Mouse (Mus musculus) lung, adult 2 months (tissue): ENCODE measurements around the gene Wipf1. TPM values are rescaled to one million over a fixed set of nuclear protein-coding genes. Genes with fewer than 3 reads are reported as not detected.
"Not testable (repeated sequence)": the region's sequence is repeated elsewhere in the genome, so short reads cannot be mapped to it uniquely, and the experiment has no call there.

ENCODE experiments used
- DNase-seq: peaks from one replicate; pipeline ENCODE4 v3.0.0; 2022
- H3K4me1 ChIP-seq: fragments of 200-500 bp; 2 replicates; pipeline ENCODE4 v1.6.1; 2011; ENCODE audit warnings: low read length; ENCODE audit not compliant: control insufficient read depth, insufficient read depth
- H3K4me3 ChIP-seq: fragments of 200-500 bp; replicated peaks from 2 replicates; pipeline ENCODE3; 2011; ENCODE audit warnings: low read depth, mild to moderate bottlenecking, control low read depth, low read length; ENCODE audit errors: extremely low read depth
- CTCF ChIP-seq: fragments of 200-500 bp; IDR thresholded peaks from 2 replicates; pipeline ENCODE4 v1.5.1; 2011; ENCODE audit warnings: mild to moderate bottlenecking, low read length, control low read depth; ENCODE audit not compliant: insufficient read depth
- POLR2A ChIP-seq: fragments of 200-500 bp; IDR thresholded peaks from 2 replicates; pipeline ENCODE4 v1.6.1; 2011; ENCODE audit warnings: low read depth, mild to moderate bottlenecking, control low read depth, low read length, borderline replicate concordance; ENCODE audit errors: extremely low read depth
- WGBS: fragments of 180-500 bp; shearing (Covaris S2); methylation state at CpG from one replicate; pipeline ENCODE4 v1.1.7; 2018; 5-methylcytosine and 5-hydroxymethylcytosine counted together
- polyA plus RNA-seq: library from polyadenylated mRNA; depleted of rRNA; stranded (reverse); fragments of >200 nt; gene quantifications from 2 replicates; pipeline ENCODE4 v1.2.3, GENCODE M21; 2012

The Wipf1 gene
- polyA plus RNA-seq, 1 experiment: 23.1 TPM

DNA sequence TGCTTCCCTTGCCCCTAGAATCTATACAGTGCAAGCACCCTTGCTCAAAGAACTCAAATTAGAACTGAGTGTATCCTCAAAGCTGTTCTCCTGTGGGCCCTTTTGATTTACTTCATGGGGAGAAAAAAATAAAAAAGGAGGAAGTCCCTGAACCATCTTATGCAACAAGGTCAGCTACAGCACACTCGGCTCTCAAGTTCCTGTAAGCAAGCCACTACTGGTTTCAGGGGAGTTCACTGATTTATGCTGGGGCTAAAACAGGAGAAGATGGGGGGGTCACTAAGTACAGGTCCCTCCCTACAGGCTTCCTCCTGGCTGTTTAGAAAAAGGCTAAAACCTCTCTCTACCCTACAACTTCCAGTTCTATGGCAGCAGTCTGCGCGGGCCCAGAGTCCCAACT lies 17.5 kb downstream of the Wipf1 start:
- Histone ChIP-seq H3K4me1 (peaks cover 29% of the 10 kb centered on the region), H3K4me3 (no peak overlapping the region)
- no peak for TF ChIP-seq CTCF
- no peak for TF ChIP-seq POLR2A
- no peak for DNase-seq
- whole genome bisulfite sequencing: 42% methylated on average over 3 of the region's 3 CpGs

GRCm38 (mm10) chr2:73510731-73511360 lies 18.7 kb downstream of the Wipf1 start:
- WGBS: 48% methylated on average over 7 of the region's 7 CpGs
- Histone ChIP-seq H3K4me1 (peaks cover 27% of the 10 kb centered on the region), H3K4me3 (no peak overlapping the region)
- DNase-seq: no peak
- no peak for TF ChIP-seq CTCF
- no peak for TF ChIP-seq POLR2A

DNA sequence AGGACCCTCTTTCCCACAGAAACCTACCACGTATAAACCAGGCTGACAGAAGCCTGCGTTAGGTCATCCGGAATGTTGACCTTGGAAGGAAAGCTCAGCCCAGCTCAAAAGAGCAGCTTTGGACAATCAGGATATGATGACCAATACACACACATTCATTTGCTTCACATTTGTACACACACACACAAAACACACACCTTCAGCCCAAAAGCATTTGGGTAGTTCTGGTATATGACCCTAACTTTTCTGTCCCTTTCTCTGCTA lies 19.6 kb downstream of the Wipf1 start:
- 30% methylated on average over 3 of the region's 3 CpGs for WGBS
- H3K4me3 ChIP-seq: no peak overlapping the region
- TF ChIP-seq CTCF (no peak), POLR2A (no peak)
- no peak for DNase-seq
- H3K4me1 ChIP-seq: peaks cover 27% of the 10 kb centered on the region

DNA sequence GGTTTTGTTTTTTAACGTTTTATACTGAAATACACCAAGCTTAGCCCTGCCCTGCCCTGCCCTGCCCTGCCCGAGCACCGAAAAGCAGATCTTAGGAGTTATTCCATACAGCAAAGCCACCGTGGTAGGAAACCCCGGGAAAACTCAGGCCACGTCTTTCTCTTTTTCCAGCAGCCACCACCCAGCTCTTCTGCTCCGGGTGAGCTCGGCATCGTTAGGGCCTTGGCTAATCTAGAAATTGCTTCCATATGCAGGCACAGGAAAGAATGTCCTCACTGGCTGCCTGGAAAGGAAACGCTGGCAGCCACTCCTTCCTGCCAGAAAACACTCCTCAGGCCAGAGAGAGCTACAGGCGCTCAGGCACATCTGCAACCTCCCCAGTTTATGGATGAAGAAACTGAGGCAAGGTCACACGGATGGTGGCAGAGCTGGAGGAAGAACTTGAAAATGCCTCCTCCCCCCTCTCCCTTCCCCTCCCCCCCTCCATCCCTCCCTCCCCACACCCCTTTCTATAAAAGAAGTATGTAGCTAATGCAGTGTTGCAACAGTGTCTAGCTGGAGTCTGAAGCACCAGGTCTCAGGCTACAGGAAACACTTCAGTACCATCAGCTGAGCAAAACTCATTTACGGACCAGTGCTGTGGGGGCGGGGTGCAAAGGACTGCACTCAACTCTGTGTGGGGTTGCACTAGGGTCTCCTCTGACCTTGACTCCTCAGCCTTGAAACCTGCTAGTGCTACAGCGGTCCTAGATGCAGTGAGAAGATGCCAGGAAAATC lies 20.1 kb downstream of the Wipf1 start:
- DNase-seq: peak; percentile 48
- TF ChIP-seq CTCF (no peak), POLR2A (0 out of 2 replicates have a peak, but pooled peaks have one; percentile 17)
- H3K4me3 ChIP-seq: peak overlapping the region; percentile 19
- WGBS: 15% methylated on average over 15 of the region's 15 CpGs
- peaks cover 25% of the 10 kb centered on the region for H3K4me1 ChIP-seq

GRCm38 (mm10) chr2:73507886-73508285 lies 21.6 kb downstream of the Wipf1 start:
- Histone ChIP-seq H3K4me3 (no peak overlapping the region), H3K4me1 (peaks cover 23% of the 10 kb centered on the region)
- DNase-seq: no peak
- TF ChIP-seq CTCF (no peak), POLR2A (no peak)
- WGBS: 74% methylated on average over 7 of the region's 7 CpGs

GRCm38 (mm10) chr2:73506337-73506736 lies 23.2 kb downstream of the Wipf1 start:
- peaks cover 15% of the 10 kb centered on the region for H3K4me1 ChIP-seq
- not testable (repeated sequence) for DNase-seq, H3K4me3 ChIP-seq
- WGBS: 91% methylated on average over 4 of the region's 4 CpGs

DNA sequence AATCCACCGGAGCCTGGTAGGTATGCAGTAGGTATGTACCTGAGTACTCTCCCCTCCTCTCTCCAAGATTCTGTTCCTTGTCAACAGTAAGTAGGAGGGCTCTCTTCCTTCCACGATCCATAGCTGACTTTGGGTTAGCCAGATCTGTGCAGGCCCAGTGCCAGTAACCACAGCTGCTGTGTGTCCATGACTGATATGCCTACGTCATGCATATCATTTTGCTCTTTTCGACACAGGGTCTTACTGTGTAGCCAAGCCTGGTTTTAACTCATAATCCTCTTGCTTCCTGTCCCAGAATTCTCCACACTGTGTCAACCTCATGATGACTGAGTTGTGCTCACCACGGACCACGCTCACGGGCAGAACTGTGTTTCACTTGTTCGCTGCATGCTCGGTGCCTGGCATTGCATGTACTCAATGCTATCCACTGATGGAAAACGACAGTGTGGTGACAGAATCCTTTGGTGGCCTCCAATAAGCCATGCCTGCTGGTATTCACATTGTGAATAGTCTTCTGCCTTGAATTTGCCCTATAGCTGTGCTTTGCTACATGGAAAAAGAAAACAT lies 26.6 kb downstream of the Wipf1 start:
- no peaks in the 10 kb centered on the region for H3K4me1 ChIP-seq
- WGBS: 68% methylated on average over 10 of the region's 10 CpGs
- no peak overlapping the region for H3K4me3 ChIP-seq
- DNase-seq: no peak
- TF ChIP-seq CTCF: no peak
- no peak for TF ChIP-seq POLR2A

- 65% methylated on average over 13 of the region's 13 CpGs for WGBS
Observed at GRCm38 (mm10) chr2:73500864-73501263, 28.7 kb downstream of the Wipf1 start.

DNA sequence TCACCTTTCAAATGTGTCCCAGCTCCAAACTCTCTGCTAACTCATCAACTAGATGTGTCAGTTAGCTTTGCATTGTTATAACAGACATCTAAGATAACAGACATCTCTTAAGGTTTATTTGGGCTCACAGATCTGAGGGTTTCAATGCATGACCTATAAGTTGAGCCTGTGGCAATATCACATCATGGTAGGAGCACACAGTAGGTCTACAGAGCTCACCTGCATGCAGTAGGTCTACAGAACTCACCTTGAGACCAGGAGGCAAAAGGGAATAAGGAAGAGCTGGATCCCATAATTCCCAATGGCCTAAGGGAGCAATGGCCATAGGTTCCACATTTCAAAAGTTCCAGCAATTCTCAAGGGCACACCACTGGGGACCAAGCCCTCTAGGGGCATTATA lies 31.2 kb downstream of the Wipf1 start:
- TF ChIP-seq CTCF (no peak), POLR2A (no peak)
- DNase-seq: no peak
- Histone ChIP-seq H3K4me3 (no peak overlapping the region), H3K4me1 (peaks cover 11% of the 10 kb centered on the region; the same call in 1 of the 2 replicates)

More at GRCm38 (mm10) chr2:73500864-73501263, 28.7 kb downstream of the Wipf1 start:
- DNase-seq: no peak
- TF ChIP-seq POLR2A: no peak
- no peak for TF ChIP-seq CTCF
- no peak overlapping the region for H3K4me3 ChIP-seq
- H3K4me1 ChIP-seq: peaks cover 6% of the 10 kb centered on the region; the same call in 1 of the 2 replicates

DNA sequence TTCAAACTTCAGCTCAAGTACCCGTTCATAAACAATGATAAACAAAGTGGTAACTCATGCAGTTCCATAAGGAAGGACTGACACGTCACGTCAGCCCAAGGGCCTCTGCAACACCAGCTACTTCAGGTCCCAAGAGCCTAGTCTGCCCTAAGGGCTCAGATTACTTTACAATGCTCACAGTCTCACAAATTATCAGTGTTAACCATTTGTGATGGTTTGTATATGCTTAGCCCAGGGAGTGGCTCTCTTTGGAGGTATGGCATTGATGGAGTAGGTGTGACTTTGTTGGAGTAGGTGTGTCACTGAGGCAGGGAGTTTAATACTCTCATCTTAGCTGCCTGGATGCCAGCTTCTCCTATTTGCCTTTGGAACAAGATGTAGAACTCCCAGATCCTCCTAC lies 32.0 kb downstream of the Wipf1 start:
- TF ChIP-seq POLR2A: no peak
- TF ChIP-seq CTCF: no peak
- peaks cover 11% of the 10 kb centered on the region; the same call in 1 of the 2 replicates for H3K4me1 ChIP-seq
- no peak overlapping the region for H3K4me3 ChIP-seq
- whole genome bisulfite sequencing: 65% methylated on average over 3 of the region's 3 CpGs
- DNase-seq: no peak

DNA sequence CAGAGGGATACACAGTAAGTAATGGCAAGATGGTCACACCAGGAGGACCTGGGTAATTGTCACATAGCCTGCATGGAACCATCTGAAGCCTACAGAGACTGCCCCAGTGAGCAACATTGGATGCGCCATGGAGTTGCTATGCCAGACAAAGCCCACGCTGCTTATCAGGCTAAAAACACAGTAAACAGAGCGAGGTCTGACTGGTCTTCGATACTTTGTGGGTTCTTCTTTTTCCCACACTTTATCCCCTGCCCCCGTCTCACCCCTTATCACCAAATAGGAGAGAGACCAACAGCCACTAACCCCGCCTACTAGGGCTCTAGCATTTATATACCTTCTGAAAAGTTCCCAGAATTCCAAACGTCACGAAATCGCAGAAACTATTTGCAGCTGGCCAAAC lies 32.6 kb downstream of the Wipf1 start:
- 92% methylated on average over 9 of the region's 9 CpGs for WGBS
- Histone ChIP-seq H3K4me1 (peaks cover 11% of the 10 kb centered on the region; the same call in 1 of the 2 replicates), H3K4me3 (no peak overlapping the region)
- DNase-seq: no peak
- no peak for TF ChIP-seq POLR2A
